Mouse (Mus musculus): ENCODE measurements around the gene Ier3.

GRCm38 (mm10) chr17:35803020-35803419 lies 18.5 kb upstream of the Ier3 start:
- TF ChIP-seq CTCF (IDR thresholded peaks at IDR 0.05; ENCODE audit: low read depth) (no peak), EP300 (IDR thresholded peaks at IDR 0.05; ENCODE audit: low read depth) (no peak)

Data from liver, postnatal 0 days (tissue).